Mouse (Mus musculus) neural tube, embryonic 13.5 days (tissue): ENCODE data around the gene Lrch3. TPM values are rescaled to one million over a fixed set of nuclear protein-coding genes. Genes with fewer than 3 reads are reported as not detected.
A peak's percentile ranks its signal among the peaks of the same experiment; 100 is the strongest.

Experiments
- ATAC-seq: fragments of 200-750 bp; cut with Nextera tagmentation; 2 replicates; pipeline ENCODE4 v1.8.0; 2017; ENCODE audit warnings: low read depth, mild to moderate bottlenecking, moderate TSS enrichment, moderate library complexity
- H3K27ac ChIP-seq: fragments of 300-500 bp; sonication (generic); replicated peaks from 2 replicates; pipeline ENCODE4 v1.5.1; 2015; ENCODE audit warnings: moderate library complexity, mild to moderate bottlenecking, inconsistent platforms
- H3K27me3 ChIP-seq: fragments of 300-500 bp; sonication (generic); 2 replicates; pipeline ENCODE4 v1.6.1; 2015; ENCODE audit warnings: mild to moderate bottlenecking, inconsistent platforms
- H3K36me3 ChIP-seq: fragments of 300-500 bp; sonication (generic); 2 replicates; pipeline ENCODE4 v1.6.1; 2015; ENCODE audit warnings: mild to moderate bottlenecking, inconsistent platforms
- H3K4me1 ChIP-seq: fragments of 300-500 bp; sonication (generic); replicated peaks from 2 replicates; pipeline ENCODE4 v1.6.1; 2015; ENCODE audit warnings: inconsistent platforms
- H3K4me2 ChIP-seq: fragments of 300-500 bp; sonication (generic); 2 replicates; pipeline ENCODE4 v1.6.1; 2015; ENCODE audit warnings: inconsistent platforms, mild to moderate bottlenecking, moderate library complexity
- H3K4me3 ChIP-seq: fragments of 300-500 bp; sonication (generic); 2 replicates; pipeline ENCODE4 v1.5.1; 2015; ENCODE audit warnings: mild to moderate bottlenecking, inconsistent platforms
- H3K9ac ChIP-seq: fragments of 300-500 bp; sonication (generic); 2 replicates; pipeline ENCODE4 v1.6.1; 2015; ENCODE audit warnings: moderate library complexity, mild to moderate bottlenecking, inconsistent platforms
- H3K9me3 ChIP-seq: fragments of 300-500 bp; sonication (generic); 2 replicates; pipeline ENCODE4 v1.6.1; 2016; ENCODE audit warnings: inconsistent platforms
- WGBS: fragments of 180-500 bp; shearing (Covaris S2); methylation state at CpG from one replicate; pipeline ENCODE4 v1.1.7; 2015; 5-methylcytosine and 5-hydroxymethylcytosine counted together
- polyA plus RNA-seq: library from polyadenylated mRNA; unstranded; fragments of >200 nt; fragmentation: Nextera tagmentation; extraction: Ambion mirVana; gene quantifications from 2 replicates; pipeline ENCODE4 v1.2.1, GENCODE M21; 2015

Gene Lrch3
- polyA plus RNA-seq, 1 experiment from 2014 or later = 39.2 TPM

GRCm38 (mm10) chr16:33060926-33061325 is 147.0 kb downstream of the Lrch3 start:
- Histone ChIP-seq H3K9me3 (no peaks in the 10 kb centered on the region), H3K36me3 (peaks cover 32% of the 10 kb centered on the region), H3K9ac (no peak overlapping the region), H3K4me2 (no peak overlapping the region), H3K4me1 (peaks cover 49% of the 10 kb centered on the region), H3K27me3 (no peaks in the 10 kb centered on the region), H3K27ac (no peak overlapping the region), H3K4me3 (no peak overlapping the region)
- ATAC-seq = no peak
- WGBS = 79% methylated on average over 2 of the region's 2 CpGs

- H3K4me1 ChIP-seq = peaks cover 49% of the 10 kb centered on the region
- peak overlapping the region; percentile 86 for H3K27ac ChIP-seq
- H3K4me3 ChIP-seq = peak overlapping the region; percentile 78; the same call in 1 of the 2 replicates
- H3K36me3 ChIP-seq = peaks cover 32% of the 10 kb centered on the region
- peak overlapping the region; percentile 85 for H3K4me2 ChIP-seq
- no peak for ATAC-seq
- H3K9me3 ChIP-seq = no peaks in the 10 kb centered on the region
- 50% methylated on average over 11 of the region's 11 CpGs for WGBS
- peak overlapping the region; percentile 89; the same call in 1 of the 2 replicates for H3K9ac ChIP-seq
- no peaks in the 10 kb centered on the region for H3K27me3 ChIP-seq
These were observed 147.5 kb downstream of the Lrch3 start for GRCm38 (mm10) chr16:33061400-33061799.

- Histone ChIP-seq H3K9me3 (no peaks in the 10 kb centered on the region), H3K4me1 (peaks cover 47% of the 10 kb centered on the region), H3K4me2 (peak within 1 kb of the TSS; percentile 85), H3K27ac (peak within 1 kb of the TSS; percentile 86), H3K36me3 (peaks cover 39% of the 10 kb centered on the region), H3K9ac (peak within 1 kb of the TSS; percentile 89), H3K4me3 (peak within 1 kb of the TSS; percentile 78), H3K27me3 (no peaks in the 10 kb centered on the region)
- peak; percentile 98 for ATAC-seq
- WGBS = under 1% methylated on average over 57 of the region's 64 CpGs
These were observed 148.3 kb downstream of the Lrch3 start, which contains the start of gene Lmln for GRCm38 (mm10) chr16:33062024-33062681. Lmln (plus strand) TSS chr16:33062521.

GRCm38 (mm10) chr16:33062682-33063131 is 148.8 kb downstream of the Lrch3 start:
- no peak; the same call in 1 of the 2 replicates for ATAC-seq
- under 1% methylated on average over 35 of the region's 35 CpGs for WGBS

GRCm38 (mm10) chr16:33063267-33063666 is 149.4 kb downstream of the Lrch3 start:
- 22% methylated on average over 7 of the region's 7 CpGs for WGBS
- Histone ChIP-seq H3K4me2 (peak overlapping the region; percentile 85), H3K4me1 (peaks cover 36% of the 10 kb centered on the region), H3K27ac (no peak overlapping the region), H3K9ac (peak overlapping the region; percentile 89), H3K9me3 (no peaks in the 10 kb centered on the region), H3K4me3 (peak overlapping the region; percentile 78), H3K36me3 (peaks cover 35% of the 10 kb centered on the region), H3K27me3 (no peaks in the 10 kb centered on the region)
- ATAC-seq = no peak

More at GRCm38 (mm10) chr16:33062682-33063131, 148.8 kb downstream of the Lrch3 start:
- H3K36me3 ChIP-seq = peaks cover 39% of the 10 kb centered on the region
- peak overlapping the region; percentile 78 for H3K4me3 ChIP-seq
- peak overlapping the region; percentile 89 for H3K9ac ChIP-seq
- peaks cover 42% of the 10 kb centered on the region for H3K4me1 ChIP-seq
- H3K9me3 ChIP-seq = no peaks in the 10 kb centered on the region
- peak overlapping the region; percentile 85 for H3K4me2 ChIP-seq
- H3K27ac ChIP-seq = peak overlapping the region; percentile 86
- no peaks in the 10 kb centered on the region for H3K27me3 ChIP-seq

GRCm38 (mm10) chr16:33064636-33065035 is 150.7 kb downstream of the Lrch3 start:
- Histone ChIP-seq H3K4me1 (peaks cover 24% of the 10 kb centered on the region), H3K9me3 (no peaks in the 10 kb centered on the region), H3K9ac (no peak overlapping the region), H3K27me3 (no peaks in the 10 kb centered on the region), H3K27ac (no peak overlapping the region), H3K36me3 (peaks cover 22% of the 10 kb centered on the region), H3K4me2 (no peak overlapping the region), H3K4me3 (no peak overlapping the region)
- no peak for ATAC-seq
- 72% methylated on average over 9 of the region's 9 CpGs for WGBS

Other genes starting within 250 kb of the Lrch3 start
- gene Muc4, start 178.2 kb upstream of the Lrch3 start, polyA plus RNA-seq = not detected in 2 replicates
- gene Muc20, start 116.7 kb upstream of the Lrch3 start, polyA plus RNA-seq = not detected in 2 replicates
- not detected in 2 replicates for gene Smbd1, start 103.6 kb upstream of the Lrch3 start, polyA plus RNA-seq
- 100 and 112 TPM in 2 replicates for gene Fyttd1, start 36.6 kb upstream of the Lrch3 start, polyA plus RNA-seq
- 27.6 and 28.3 TPM in 2 replicates for gene Rubcn, start 36.3 kb upstream of the Lrch3 start, polyA plus RNA-seq
- gene Iqcg, start 142.1 kb downstream of the Lrch3 start, polyA plus RNA-seq = 4.1 and 5.5 TPM in 2 replicates
- gene Rpl35a, start 142.4 kb downstream of the Lrch3 start, polyA plus RNA-seq = 600 and 645 TPM in 2 replicates
- gene Lmln, start 148.4 kb downstream of the Lrch3 start, polyA plus RNA-seq = 2.0 and 3.7 TPM in 2 replicates